Mouse (Mus musculus) heart, adult 2 months (tissue): Measurements from ENCODE around the gene Ankdd1a. TPM values are rescaled to one million over a fixed set of nuclear protein-coding genes. Genes with fewer than 3 reads are reported as not detected.

Experiments
- DNase-seq, 2 experiments: peaks; one replicate each; pipeline ENCODE4 v3.0.0; 2021
- H3K27ac ChIP-seq: fragments of 200-600 bp; 2 replicates; pipeline ENCODE4 v1.8.1; 2022
- H3K27me3 ChIP-seq: fragments of 200-500 bp; 2 replicates; pipeline ENCODE4 v1.6.1; 2012; ENCODE audit warnings: mild to moderate bottlenecking, low read length, inconsistent platforms, mixed read lengths; ENCODE audit not compliant: control insufficient read depth, insufficient read depth
- H3K36me3 ChIP-seq: fragments of 200-500 bp; 2 replicates; pipeline ENCODE4 v1.6.1; 2012; ENCODE audit warnings: low read length, inconsistent platforms; ENCODE audit not compliant: control insufficient read depth, insufficient read depth
- H3K4me1 ChIP-seq: fragments of 200-500 bp; 2 replicates; pipeline ENCODE4 v1.6.1; 2011; ENCODE audit warnings: low read length; ENCODE audit not compliant: control insufficient read depth, insufficient read depth
- H3K4me3 ChIP-seq: fragments of 200-600 bp; 2 replicates; pipeline ENCODE4 v1.8.1; 2022
- H3K79me2 ChIP-seq: fragments of 200-500 bp; replicated peaks from 2 replicates; pipeline ENCODE4 v1.6.1; 2012; ENCODE audit warnings: mild to moderate bottlenecking, inconsistent platforms, low read length, moderate library complexity, mixed read lengths; ENCODE audit not compliant: control insufficient read depth, insufficient read depth
- H3K9ac ChIP-seq: fragments of 200-500 bp; 2 replicates; pipeline ENCODE4 v1.6.1; 2012; ENCODE audit warnings: low read depth, mild to moderate bottlenecking, control low read depth, inconsistent platforms, low read length, mixed read lengths
- CTCF ChIP-seq: fragments of 200-600 bp; IDR thresholded peaks from 2 replicates; pipeline ENCODE4 v1.8.1; 2022; ENCODE audit warnings: antibody characterized with exemption, mild to moderate bottlenecking, moderate library complexity
- EP300 ChIP-seq: fragments of 200-500 bp; IDR thresholded peaks from 2 replicates; pipeline ENCODE4 v1.6.1; 2011; ENCODE audit warnings: low read depth, low read length, control low read depth; ENCODE audit not compliant: insufficient read depth
- POLR2A ChIP-seq: fragments of 200-500 bp; IDR thresholded peaks from 2 replicates; pipeline ENCODE4 v1.6.1; 2011; ENCODE audit warnings: mild to moderate bottlenecking, low read depth, low read length, control low read depth; ENCODE audit not compliant: insufficient read depth
- WGBS: fragments of 180-500 bp; shearing (Covaris S2); methylation state at CpG from one replicate; pipeline ENCODE4 v1.1.7; 2018; 5-methylcytosine and 5-hydroxymethylcytosine counted together
- intact Hi-C: fragments of 180-260 bp; cut with DNase I; formaldehyde crosslinking; loops from one replicate; pipeline ENCODE4 v1.15.1; 2025
- polyA plus RNA-seq: library from polyadenylated mRNA; depleted of rRNA; stranded (reverse); fragments of >200 nt; gene quantifications from 2 replicates; pipeline ENCODE4 v1.2.3, GENCODE M21; 2012
- total RNA-seq, 2 experiments: library from RNA; stranded (reverse); gene quantifications; 2 replicates each; pipeline ENCODE4 v1.2.3; 2021

The Ankdd1a gene
- total and polyA plus RNA-seq, 3 experiments = not detected

- H3K4me1 ChIP-seq = peaks cover 1% of the 10 kb centered on the region; the same call in 1 of the 2 replicates
- H3K79me2 ChIP-seq = no peaks in the 10 kb centered on the region
- peak in 1 of 2 experiments; percentile 41 for DNase-seq
- WGBS = 49% methylated on average over 10 of the region's 10 CpGs
- intact Hi-C loops = loop anchor here (2.0 kb wide), 2 partner anchors 21 to 139 kb away; no protein-coding TSS in a partner anchor
- no peak overlapping the region for H3K9ac ChIP-seq
- no peaks in the 10 kb centered on the region for H3K36me3 ChIP-seq
- no peak overlapping the region for H3K4me3 ChIP-seq
- TF ChIP-seq EP300 (no peak), POLR2A (no peak), CTCF (no peak)
- H3K27ac ChIP-seq = peak overlapping the region; percentile 26
- no peaks in the 10 kb centered on the region for H3K27me3 ChIP-seq
Measured at GRCm38 (mm10) chr9:65525445-65526195, 5.6 kb upstream of the Ankdd1a start.

GRCm38 (mm10) chr9:65523611-65524364 is 3.8 kb upstream of the Ankdd1a start:
- no peaks in the 10 kb centered on the region for H3K79me2 ChIP-seq
- intact Hi-C loops = loop anchor here (1.0 to 2.0 kb wide), 2 partner anchors 58 to 141 kb away; no protein-coding TSS in a partner anchor
- no peak overlapping the region for H3K27ac ChIP-seq
- DNase-seq = peak; percentile 82 to 87
- no peaks in the 10 kb centered on the region for H3K36me3 ChIP-seq
- 19% methylated on average over 14 of the region's 14 CpGs for WGBS
- no peak overlapping the region for H3K4me3 ChIP-seq
- peaks cover 1% of the 10 kb centered on the region; the same call in 1 of the 2 replicates for H3K4me1 ChIP-seq
- H3K27me3 ChIP-seq = 0 out of 2 replicates have a peak, but pooled peaks cover 2% of the 10 kb centered on the region
- no peak overlapping the region for H3K9ac ChIP-seq
- no peak for TF ChIP-seq POLR2A
- peak; percentile 98 for TF ChIP-seq CTCF
- peak; percentile 99 for TF ChIP-seq EP300

GRCm38 (mm10) chr9:65520505-65520876 is 498 bp upstream of the Ankdd1a start:
- Histone ChIP-seq H3K36me3 (no peaks in the 10 kb centered on the region), H3K4me3 (no peak overlapping the region), H3K27ac (no peak overlapping the region), H3K9ac (no peak overlapping the region), H3K79me2 (no peaks in the 10 kb centered on the region), H3K4me1 (peaks cover 1% of the 10 kb centered on the region; the same call in 1 of the 2 replicates), H3K27me3 (0 out of 2 replicates have a peak, but pooled peaks cover 2% of the 10 kb centered on the region)
- TF ChIP-seq CTCF (no peak), POLR2A (no peak), EP300 (no peak)
- intact Hi-C loops = no loop called here
- no peak for DNase-seq
- 32% methylated on average over 11 of the region's 11 CpGs for WGBS

GRCm38 (mm10) chr9:65514851-65515261 is 5.1 kb downstream of the Ankdd1a start:
- DNase-seq = no peak
- WGBS = 60% methylated on average over 3 of the region's 3 CpGs
- Histone ChIP-seq H3K79me2 (no peaks in the 10 kb centered on the region), H3K27ac (no peak overlapping the region), H3K4me1 (no peaks in the 10 kb centered on the region), H3K4me3 (no peak overlapping the region), H3K36me3 (no peaks in the 10 kb centered on the region), H3K9ac (no peak overlapping the region), H3K27me3 (no peaks in the 10 kb centered on the region)
- intact Hi-C loops = no loop called here
- TF ChIP-seq EP300 = no peak
- TF ChIP-seq POLR2A = no peak
- no peak for TF ChIP-seq CTCF

- Histone ChIP-seq H3K9ac (no peak overlapping the region), H3K79me2 (no peaks in the 10 kb centered on the region), H3K27ac (no peak overlapping the region), H3K27me3 (no peaks in the 10 kb centered on the region), H3K4me3 (no peak overlapping the region), H3K36me3 (no peaks in the 10 kb centered on the region), H3K4me1 (no peaks in the 10 kb centered on the region)
- TF ChIP-seq CTCF (no peak), POLR2A (no peak), EP300 (no peak)
- WGBS = 80% methylated on average over 8 of the region's 8 CpGs
- no peak for DNase-seq
- intact Hi-C loops = no loop called here
Measured at GRCm38 (mm10) chr9:65514431-65514830, 5.6 kb downstream of the Ankdd1a start.

- Histone ChIP-seq H3K9ac (no peak overlapping the region), H3K4me3 (no peak overlapping the region), H3K27me3 (no peaks in the 10 kb centered on the region), H3K36me3 (no peaks in the 10 kb centered on the region), H3K27ac (no peak overlapping the region), H3K4me1 (no peaks in the 10 kb centered on the region), H3K79me2 (no peaks in the 10 kb centered on the region)
- WGBS = 89% methylated on average over 3 of the region's 3 CpGs
- TF ChIP-seq EP300 (no peak), CTCF (no peak)
- intact Hi-C loops = no loop called here
- no peak for DNase-seq
Measured at GRCm38 (mm10) chr9:65512520-65512919, 7.5 kb downstream of the Ankdd1a start.
